Mouse (Mus musculus) liver, adult 2 months (tissue): ENCODE results near the gene Sap25.

Experiments used
- CTCF ChIP-seq: fragments of 200-500 bp; IDR thresholded peaks from 2 replicates; pipeline ENCODE4 v1.5.1; 2011; ENCODE audit warnings: low read depth, low read length, control low read depth
- POLR2A ChIP-seq: fragments of 200-500 bp; IDR thresholded peaks from 2 replicates; pipeline ENCODE4 v1.6.1; 2011; ENCODE audit warnings: low read length, control low read depth; ENCODE audit not compliant: insufficient read depth; ENCODE audit errors: extremely low read depth

DNA sequence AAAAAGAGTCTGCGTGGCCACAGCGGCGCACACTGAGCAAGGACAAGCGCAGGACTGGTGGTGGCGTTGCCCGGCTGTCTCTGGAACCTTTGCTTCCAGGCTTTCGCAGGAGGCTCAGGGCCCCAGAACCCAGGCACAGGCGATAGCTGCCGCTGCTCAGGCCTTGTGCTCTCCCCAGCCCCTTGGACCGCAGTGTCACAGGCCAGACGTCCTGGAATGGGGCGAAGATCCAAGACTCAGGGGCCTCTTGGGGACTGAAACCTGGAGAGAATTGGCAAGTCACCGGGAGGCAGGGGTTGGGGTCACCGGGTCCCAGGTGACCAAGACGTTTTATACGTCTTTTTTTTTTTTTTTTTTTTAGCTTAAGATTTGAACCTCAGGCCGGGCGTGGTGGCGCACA, 3.4 kb downstream of the Sap25 start:
- TF ChIP-seq CTCF (no peak), POLR2A (no peak)
